Mouse (Mus musculus): ENCODE data around the gene Abcc12.

Gene Abcc12

DNA sequence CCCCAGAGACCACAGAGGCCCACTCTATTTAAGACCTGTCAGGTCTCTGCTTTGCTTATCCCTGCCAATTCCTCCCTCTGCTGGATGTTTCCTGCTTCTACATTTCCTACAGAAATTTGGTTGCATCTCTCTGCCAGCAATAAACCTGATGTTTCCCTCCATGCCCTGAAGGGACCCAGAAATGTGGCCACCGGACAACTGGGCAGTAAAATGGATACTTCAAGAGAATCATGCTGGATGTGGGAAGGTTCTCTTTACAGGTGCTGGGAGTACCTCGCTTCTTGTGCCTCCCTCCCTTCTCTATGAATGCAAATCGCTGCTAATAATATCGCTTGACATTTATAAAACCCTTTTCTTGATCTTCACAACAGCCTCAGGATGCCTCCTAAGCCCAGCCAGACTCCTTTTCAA lies 1.4 kb upstream of the Abcc12 start:
- in situ Hi-C loops (cut with MseI, MboI), result loop anchor here (10.0 to 25.0 kb wide), 2 partner anchors 887 to 895 kb away; no protein-coding TSS in a partner anchor

DNA sequence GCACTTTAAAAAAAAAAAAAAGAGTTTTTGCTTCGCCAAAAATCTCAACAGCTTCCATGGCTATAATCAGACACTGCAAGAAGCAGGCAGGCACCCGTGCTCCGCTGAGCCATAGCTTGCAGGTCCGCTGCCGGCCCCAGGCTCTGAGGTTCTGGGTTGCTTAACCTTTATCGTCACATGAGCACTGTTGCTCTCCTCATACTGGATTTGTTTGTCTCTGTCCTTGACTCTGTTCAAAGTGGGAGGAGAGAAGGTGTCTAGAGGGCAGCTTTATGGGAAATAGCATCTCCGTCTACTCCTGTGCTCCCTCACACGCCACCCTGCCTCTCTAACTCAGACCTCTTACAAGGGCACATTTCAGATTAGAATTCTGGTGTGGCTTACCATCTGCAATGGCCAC lies 1.8 kb downstream of the Abcc12 start:
- in situ Hi-C loops (cut with MseI, MboI), result loop anchor here in 1 of 2 experiments (25.0 kb wide), 1 partner anchor 891 kb away; no protein-coding TSS in a partner anchor

DNA sequence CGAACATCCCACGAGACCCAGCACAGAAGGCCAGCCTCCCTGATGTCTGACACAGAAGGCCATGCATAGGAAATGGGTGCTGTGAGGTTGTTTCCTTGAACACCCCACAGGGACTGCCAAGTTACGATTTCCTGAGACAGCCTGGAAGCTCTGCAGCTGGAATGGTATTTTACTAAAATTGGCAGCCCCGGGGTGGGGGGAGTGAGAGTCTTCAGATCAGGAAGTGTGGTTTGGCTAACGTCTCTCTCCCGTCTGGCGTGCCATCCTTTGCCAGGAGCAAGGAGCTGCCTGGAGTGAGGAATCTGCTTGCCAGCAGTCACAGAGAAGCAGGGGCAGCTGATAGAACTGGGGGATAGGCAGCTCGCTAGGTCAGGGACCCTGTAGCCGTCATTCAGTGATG lies 2.4 kb downstream of the Abcc12 start:
- in situ Hi-C loops (cut with MseI, MboI), result loop anchor here in 1 of 2 experiments (25.0 kb wide), 1 partner anchor 891 kb away; no protein-coding TSS in a partner anchor

DNA sequence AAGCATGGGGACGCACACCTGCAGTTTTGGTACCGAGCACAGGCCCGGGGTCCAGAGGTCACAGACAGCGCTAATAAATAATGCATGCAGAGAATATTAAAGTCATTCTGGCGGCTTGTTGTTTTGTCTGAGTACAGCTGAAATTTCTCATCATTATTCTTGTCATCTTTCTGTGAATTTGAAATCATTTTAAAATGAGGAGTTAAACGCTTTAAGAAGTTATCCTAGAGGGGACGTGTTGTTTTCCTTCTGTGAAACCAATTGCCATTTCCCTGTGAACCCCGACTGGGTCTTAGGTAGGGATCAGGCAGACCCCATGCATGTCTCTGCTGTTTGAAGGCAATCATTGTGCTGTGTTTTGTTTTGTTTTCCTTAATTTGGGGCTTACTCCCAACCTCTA lies 2.9 kb downstream of the Abcc12 start:
- in situ Hi-C loops (cut with MseI, MboI), result loop anchor here in 1 of 2 experiments (25.0 kb wide), 1 partner anchor 890 kb away; no protein-coding TSS in a partner anchor

DNA sequence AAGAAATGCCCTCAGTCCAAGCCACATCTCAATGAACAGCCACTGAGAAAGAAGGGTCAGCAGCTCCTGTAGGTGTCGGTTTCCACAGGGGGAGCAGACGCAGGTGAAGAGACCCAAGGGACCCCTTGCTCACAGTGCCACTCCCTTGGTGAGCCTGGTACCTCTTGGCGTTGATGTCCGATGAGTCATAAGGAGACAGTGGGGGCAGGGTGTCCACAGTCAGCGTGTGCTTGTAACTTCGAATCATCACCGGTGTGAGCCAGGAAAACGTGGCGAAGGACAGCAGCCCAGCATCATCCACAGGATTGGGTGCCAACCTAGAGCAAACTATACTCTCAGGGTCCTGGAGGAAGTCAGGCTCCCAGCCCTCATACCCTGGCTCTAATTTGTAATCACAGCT lies 16.8 kb downstream of the Abcc12 start:
- in situ Hi-C loops (cut with MseI, MboI), result no loop called here

DNA sequence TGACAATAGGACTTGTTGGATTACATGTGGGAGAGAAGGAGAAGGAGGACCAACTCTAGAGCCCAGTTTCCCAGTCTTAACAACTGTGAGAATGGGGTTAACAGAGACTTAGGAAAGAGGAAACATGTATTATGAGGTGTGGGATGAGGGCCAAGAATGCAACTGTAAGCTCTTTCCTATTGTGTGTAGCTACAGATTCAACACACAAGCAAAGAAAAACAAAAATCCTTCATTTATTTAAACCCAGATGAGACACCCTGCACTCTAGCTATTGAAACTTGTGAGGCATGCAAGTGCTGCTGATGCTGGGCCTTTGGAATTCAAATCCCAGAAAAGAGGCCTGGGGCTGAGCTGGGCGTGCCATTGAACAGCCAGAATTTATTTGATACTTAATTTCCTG lies 18.7 kb downstream of the Abcc12 start:
- in situ Hi-C loops (cut with MseI, MboI), result no loop called here

DNA sequence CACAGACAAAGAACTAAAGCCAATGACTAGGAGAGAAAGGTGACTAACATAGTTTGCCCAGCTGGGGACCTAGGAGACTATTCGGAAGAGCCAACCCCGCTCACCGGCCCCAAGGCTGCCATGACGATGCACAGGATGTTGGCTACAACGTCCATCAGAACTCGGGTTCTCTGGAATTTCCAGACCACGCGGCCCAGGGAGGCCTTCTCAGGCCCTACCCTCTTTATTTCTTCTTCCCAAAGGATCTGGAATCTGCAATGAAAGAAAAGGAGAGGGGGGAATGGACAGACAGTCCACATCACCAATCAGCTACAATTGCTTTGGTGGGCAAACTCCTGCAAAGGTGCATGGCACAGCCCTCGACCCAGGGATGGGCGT lies 19.8 kb downstream of the Abcc12 start:
- in situ Hi-C loops (cut with MseI, MboI), result no loop called here

DNA sequence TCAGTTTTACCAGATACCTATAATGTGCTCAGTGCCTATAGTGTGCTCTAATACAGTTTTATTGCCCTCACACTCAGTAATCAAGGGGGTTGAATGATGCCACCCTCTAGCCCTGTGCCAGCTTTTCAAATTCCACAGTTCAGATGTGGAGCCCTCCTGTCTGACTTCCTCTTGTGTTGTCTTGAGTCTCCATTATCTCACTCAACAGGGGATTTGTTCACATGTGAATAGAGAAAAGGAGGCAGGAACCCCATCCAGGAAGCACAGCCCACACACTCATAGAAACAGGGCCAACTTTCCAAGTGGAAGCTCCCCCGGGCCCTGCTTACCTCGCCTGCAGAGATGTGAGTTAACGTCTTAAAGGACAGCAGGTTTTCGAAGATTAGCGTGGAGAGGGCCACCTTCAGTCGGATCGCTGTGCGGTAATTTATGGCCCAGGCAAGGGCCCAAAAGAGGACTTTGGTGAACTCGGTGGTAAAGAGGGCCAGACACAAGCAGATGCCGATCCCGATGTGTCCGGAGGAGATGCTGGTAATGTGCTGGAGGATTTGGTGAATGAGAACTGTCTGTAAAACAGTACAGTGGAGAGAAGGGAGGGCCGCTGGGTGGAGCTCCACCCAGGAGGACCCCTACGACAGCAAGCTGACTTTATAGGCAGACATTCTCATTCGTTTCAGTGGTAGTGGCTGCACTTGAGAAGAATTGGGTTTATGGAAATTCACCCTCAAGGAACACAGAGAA lies 20.4 kb downstream of the Abcc12 start:
- in situ Hi-C loops (cut with MseI, MboI), result no loop called here

DNA sequence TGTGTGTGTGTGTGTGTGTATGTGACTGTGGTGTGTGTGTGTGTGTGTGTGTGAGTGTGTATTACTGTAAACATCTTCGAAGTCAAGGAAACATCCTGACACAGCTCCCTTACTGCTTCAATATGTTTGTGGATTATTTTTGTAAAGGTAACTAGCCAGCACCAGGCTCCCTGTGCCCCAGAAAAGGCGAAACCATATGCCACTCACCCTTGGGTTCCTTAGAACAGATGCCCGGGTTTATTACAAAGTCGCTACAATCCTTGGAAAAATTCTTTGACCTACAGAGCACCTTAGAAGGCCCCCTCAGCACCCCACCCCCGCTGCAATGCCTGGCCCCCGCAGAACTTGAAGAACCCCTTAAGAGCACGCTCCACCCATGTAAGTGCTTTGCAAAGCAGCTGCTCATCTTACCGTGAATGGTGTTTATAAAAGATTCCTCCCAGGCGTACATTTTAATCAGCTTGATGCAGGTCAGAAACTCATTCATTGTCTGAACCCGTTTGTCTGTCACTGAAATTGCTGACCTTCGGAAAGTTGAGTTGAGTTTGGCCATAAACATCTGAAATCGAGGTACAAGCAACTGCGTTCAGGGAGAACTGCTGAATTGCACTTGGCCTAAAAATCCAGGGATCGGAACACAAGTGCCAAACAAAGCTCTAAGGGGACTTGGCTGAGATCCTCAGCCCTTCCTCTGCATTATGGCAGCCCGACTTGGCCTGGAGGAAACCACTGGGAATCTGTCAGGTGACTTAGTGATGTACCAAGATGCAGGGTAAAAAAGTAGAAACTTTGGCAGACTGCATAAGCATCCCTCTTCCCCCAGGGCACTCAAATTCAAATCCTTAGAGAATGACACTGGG lies 23.1 kb downstream of the Abcc12 start:
- in situ Hi-C loops (cut with MseI, MboI), result no loop called here

DNA sequence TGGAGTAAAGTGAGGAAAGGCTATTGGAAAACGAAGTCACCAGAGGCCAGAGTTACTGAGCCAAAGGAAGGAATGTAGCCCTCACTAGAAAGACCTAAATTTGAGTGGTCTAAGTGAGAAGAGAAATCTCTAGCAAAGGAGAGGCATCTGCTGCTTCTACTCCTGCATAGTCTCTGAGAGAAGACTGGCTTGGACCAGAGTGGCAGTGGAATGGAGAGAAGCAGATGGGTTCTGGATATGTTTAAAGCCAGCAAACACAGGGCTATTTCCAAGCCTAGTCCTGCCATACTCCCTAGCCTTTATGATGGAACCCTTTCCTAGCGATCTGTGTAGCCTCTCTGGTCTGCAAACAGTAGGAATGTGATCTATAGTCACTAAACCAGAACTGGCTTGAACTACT lies 24.9 kb downstream of the Abcc12 start:
- in situ Hi-C loops (cut with MseI, MboI), result no loop called here

DNA sequence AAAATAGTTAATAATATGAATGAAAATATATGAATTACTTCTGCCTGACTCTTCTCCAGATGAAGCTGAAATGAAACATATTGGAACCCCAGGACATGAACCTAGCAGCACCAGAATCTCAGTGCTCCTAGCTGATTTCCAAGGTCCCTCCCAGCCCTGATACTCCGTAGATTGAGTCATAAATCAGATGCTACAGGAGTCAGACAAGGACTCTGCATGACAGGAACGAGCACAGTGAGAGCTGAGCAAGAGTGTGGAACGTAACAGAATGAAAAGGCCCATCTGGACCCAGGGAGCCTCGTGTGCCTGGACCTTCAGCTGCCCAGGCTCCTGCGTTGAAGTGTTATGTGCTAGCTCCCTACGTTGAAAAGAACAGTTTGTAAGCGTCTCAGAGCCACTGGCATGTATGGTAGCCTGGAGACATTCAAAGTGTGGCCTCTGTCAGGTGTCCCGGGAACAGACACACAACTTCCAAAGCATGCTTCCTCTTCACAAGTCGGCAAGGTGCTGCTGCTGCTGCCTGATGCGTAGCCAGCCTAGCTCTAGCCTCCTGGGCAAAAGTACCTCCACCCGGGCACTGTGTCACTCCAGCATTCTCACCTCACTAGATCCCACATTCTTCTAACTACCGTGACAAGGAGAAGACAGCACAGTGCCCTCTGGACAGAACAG lies 26.1 kb downstream of the Abcc12 start:
- in situ Hi-C loops (cut with MseI, MboI), result no loop called here

DNA sequence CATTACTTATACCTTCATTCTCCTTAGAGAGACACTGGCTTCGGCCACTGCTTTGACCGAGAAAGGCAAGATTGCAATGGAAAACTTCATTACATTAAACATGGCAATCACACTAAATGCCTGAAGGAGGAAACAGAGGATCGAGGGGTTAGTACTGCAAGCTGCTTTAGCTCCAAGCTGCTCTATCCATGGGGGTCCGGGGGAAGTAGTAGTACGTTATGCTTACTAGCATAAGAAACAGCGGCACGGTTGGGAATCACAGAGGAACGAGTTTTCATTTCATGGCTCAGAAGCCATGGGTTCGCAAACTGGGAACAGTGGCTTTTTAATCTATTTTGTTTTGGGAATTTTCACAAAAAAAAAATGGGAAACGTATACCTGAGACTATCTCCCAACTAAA lies 30.0 kb downstream of the Abcc12 start:
- in situ Hi-C loops (cut with MseI, MboI), result no loop called here

DNA sequence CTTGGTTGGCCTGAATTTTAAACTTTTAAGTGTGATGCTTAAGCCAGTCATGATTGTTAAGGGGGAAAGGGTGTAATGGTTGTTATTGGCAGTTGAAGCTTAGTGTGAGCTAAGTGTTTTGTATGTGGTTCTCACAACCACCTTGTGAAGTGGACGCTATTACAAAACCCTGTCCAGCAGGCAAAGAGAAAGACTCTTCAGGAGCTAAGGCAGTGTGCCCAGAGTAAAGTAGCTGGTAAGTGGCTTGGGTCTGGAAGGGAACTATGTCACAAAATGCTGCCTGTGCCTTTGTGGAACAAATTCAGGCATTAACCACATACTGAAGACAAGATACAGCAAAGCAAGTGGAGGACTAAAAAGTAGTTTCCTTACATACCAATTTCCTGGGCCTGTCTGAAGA lies 34.5 kb downstream of the Abcc12 start:
- in situ Hi-C loops (cut with MseI, MboI), result no loop called here

DNA sequence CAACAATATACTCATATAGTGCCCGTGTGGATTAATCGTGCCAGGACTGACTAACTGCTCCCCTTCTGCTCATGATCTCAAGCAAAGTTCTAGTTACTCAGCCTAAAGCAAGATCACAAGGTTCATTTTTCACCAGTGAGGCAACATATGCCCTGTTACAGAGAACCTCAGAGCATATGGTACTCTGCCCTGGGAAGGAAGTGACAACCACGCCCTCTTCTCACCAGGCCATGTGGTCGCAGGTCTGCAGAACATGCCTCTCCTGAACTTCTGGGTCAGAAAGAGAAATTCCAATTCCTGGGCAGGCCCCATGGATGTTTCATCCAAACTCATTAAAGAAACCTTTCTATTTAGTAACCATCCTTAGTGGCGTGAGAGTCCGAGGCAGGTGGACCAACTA lies 39.6 kb downstream of the Abcc12 start:
- in situ Hi-C loops (cut with MseI, MboI), result no loop called here

DNA sequence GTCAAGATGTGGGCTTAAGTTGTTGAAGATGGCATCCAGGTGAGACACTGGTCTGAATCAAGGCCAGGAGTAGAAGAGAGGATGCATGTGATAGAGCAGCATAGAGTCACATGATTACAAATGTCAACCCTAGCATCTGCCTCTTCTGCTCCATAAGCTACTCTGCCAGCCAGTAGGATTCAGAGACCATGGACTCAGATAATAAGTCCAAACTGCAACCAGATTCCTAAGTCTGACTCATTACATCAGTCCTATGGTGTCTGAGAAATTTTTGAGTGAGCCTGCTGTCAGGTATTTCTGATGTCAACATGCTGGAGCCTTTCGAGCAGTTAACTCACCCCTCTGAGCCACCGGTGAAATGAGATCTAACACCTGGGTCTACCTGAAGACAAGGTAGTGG lies 40.1 kb downstream of the Abcc12 start:
- in situ Hi-C loops (cut with MseI, MboI), result no loop called here

DNA sequence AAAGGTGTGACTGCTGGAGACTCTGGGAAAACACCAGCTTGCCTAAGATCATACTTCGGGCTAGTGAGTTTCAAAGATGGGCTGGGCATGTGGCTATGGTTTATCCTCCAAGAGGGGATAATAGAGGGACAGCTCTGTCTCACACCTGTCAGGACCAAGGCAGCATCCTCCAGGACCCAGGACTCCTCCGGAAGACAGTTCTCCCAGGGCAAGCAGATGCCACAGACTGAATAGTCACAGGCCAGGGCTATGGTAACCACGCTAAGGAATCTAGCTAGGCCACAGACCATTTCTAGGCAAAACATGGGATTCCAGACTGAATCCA lies 43.9 kb downstream of the Abcc12 start:
- in situ Hi-C loops (cut with MseI, MboI), result no loop called here

DNA sequence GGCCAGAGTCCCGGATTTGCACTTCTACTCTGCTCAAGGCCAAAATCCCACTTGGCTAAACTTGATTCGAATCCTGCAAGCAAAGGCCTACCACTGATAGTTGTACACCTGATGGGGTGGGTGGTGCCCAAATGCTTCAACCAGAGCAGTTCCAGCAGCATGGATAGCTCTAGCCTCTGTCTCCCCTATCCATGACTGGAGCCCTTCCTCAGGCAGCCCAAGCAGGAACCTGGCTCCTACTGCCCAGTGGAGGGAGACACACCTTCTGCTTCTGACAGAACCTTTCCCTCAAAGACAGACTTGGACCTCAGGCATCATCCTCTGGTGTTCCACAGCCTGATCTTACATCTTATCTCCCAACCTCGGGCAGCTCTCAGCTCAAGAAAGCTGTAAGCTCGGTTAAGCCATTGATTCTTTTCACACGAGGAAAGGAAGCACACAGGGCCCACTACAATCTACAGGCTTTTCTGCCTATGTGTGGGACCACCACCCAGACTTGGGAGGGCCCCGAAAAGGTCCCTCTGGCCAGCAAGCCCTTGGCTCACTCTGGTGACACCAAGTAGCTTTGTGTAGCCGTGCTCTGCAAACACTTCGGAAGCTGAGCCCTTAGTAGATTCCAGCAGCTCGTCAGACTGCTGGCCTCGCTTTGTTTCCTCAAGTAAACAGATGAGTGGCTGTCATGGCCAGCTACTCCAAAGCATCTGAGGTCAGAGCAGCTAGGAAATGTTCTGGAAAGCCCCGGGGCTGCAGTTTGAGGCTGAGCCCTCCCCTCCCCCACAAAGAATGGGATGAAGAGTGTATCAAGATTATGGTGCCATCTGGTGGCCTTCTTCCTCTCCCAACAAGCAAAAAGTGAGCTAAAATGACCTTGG lies 44.5 kb downstream of the Abcc12 start:
- in situ Hi-C loops (cut with MseI, MboI), result no loop called here

DNA sequence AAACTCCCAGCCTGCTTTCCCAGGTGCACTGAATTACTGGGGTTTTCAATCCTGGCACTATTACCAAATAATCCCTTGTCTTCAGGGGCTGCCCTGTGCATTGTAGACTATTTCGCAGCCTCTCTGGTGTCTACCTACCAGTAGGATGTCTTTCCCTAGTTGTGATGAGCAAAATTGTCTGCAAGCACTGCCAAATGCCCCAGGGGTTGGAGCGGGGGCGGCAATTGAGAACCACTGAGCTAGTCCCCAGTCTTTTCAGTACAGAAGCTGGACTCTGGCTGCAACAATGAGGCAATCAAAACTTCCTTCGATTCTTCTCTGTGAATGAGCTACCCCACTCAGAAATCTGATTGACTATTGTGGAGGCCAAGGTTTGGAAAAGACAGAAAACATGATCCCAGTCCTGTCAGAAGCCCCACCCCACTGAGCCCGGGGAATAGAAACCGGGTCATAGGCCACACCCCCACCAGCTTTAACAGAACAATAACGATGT lies 45.4 kb downstream of the Abcc12 start:
- in situ Hi-C loops (cut with MseI, MboI), result no loop called here

DNA sequence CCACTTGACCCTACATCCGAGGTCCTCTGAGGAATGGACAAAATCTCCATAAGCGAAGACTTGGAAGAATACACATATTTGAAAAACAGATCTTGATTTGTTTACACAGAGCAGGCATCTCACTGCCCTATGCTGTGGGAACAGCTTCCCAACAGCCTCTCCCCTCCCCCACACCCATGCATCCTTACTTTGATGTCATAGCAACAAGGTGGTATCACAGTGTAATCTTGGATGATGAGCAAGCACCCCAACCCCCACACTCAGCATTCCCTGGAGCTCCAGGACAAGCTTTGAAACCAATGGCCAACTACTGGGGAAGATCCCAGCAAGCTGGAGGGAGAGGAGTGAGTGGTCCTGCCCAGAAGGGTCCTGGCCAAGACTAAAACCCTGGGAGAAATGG lies 50.8 kb downstream of the Abcc12 start:
- in situ Hi-C loops (cut with MseI, MboI), result no loop called here

DNA sequence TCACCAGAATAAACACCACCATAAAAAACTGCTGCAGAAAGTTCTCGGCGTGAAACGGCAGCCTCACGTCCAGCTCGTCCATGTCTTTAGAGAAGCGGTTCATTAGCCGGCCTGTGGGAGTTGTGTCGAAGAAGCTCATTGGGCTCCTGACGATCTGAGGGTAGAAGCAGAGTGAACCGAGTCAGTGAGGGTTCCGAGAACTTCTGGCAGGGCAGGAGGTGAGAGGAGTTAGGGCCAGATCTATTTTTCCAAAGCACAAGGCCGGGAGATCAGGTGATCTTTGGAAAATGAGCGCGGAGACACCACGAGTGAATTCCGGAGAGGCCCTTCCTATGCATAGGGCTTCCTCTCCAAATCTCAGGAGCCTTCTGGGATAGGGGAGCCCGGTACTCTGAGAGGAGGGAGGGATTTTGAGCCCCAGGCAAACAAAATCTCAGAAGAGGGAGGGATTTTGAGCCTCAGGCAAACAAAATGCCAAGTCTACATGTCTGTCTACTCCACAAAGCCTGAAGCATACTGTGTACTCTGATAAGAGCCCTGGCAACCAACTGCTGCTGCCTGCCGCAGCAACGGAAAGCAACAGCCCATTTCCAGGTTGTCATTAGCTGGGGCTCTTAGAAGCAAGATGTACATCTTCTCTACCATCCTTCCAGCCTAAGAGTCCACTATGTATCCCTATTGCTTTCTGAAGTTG lies 53.0 kb downstream of the Abcc12 start:
- in situ Hi-C loops (cut with MseI, MboI), result no loop called here

DNA sequence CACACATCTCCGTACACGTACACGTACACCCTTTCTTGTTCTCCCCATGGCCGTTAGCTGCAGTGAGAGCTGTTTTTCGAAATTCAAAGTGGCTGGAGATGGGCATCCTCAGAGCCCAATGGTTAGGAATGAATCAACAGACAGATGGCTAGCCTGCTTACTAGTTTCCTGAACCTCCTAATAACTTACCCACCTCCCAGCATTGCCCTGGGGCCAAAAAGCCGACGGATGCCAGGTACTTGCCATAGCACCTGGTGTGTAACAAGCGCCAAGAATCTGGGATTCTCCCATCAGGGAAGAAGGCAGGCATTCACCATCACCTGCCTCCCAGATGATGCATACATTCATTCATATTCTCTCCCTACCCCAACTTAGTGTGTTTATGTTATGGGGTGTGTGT lies 53.7 kb downstream of the Abcc12 start:
- in situ Hi-C loops (cut with MseI, MboI), result no loop called here
